Mouse (Mus musculus) bone marrow macrophage, adult 2 months (primary cell): ENCODE measurements around the gene Bpnt1. TPM values are rescaled to one million over a fixed set of nuclear protein-coding genes. Genes with fewer than 3 reads are reported as not detected.

Experiments used
- H3K27ac ChIP-seq: 2 replicates; pipeline ENCODE4 v1.5.1; 2012; ENCODE audit warnings: low read depth, low read length; ENCODE audit not compliant: insufficient read depth
- H3K4me1 ChIP-seq: 2 replicates; pipeline ENCODE4 v1.6.1; 2012; ENCODE audit warnings: low read length; ENCODE audit not compliant: control insufficient read depth, insufficient read depth
- H3K4me3 ChIP-seq: 2 replicates; pipeline ENCODE4 v1.5.1; 2012; ENCODE audit warnings: mild to moderate bottlenecking, low read length, moderate library complexity; ENCODE audit not compliant: insufficient read depth
- CTCF ChIP-seq: IDR thresholded peaks from 2 replicates; pipeline ENCODE4 v1.5.1; 2012; ENCODE audit warnings: low read depth, mild to moderate bottlenecking, low read length, moderate library complexity
- POLR2A ChIP-seq: IDR thresholded peaks from 2 replicates; pipeline ENCODE4 v1.6.1; 2012; ENCODE audit warnings: mild to moderate bottlenecking, low read depth, low read length, borderline replicate concordance
- polyA plus RNA-seq: library from polyadenylated mRNA; stranded (reverse); fragments of >200 nt; gene quantifications from 2 replicates; pipeline ENCODE4 v1.2.4, GENCODE M21; 2012; ENCODE audit not compliant: missing spikeins, insufficient read depth, insufficient read length

Bpnt1 gene
- polyA plus RNA-seq, 1 experiment: 16.8 TPM

DNA sequence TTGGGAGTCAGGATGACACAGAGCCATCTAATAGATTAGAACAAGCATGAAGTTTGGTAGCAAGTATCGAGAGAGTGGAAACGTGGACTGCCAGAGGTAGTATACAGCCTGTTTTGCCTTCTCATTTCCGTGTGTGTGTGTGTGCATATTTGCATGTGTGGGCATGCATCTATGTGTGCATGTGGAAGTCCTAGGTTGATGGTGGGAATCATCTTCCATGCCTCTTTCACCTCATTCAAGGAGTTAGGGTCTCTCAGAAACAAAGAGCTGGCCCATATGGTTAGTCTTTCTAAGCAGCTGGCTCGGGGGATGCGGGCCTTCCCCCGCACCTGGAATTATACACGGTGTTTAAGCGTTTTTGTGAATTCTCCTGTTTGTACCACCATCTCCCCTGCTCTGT, 2.1 kb upstream of the Bpnt1 start:
- no peak for TF ChIP-seq CTCF
- no peak for TF ChIP-seq POLR2A
- H3K4me3 ChIP-seq: no peak overlapping the region
- H3K4me1 ChIP-seq: peaks cover 20% of the 10 kb centered on the region
- H3K27ac ChIP-seq: no peak overlapping the region

- Histone ChIP-seq H3K27ac (no peak overlapping the region), H3K4me1 (peaks cover 26% of the 10 kb centered on the region), H3K4me3 (no peak overlapping the region; the same call in 1 of the 2 replicates)
- TF ChIP-seq POLR2A: no peak
- no peak for TF ChIP-seq CTCF
These were observed 585 bp upstream of the Bpnt1 start for GRCm38 (mm10) chr1:185331364-185331763.

- no peak overlapping the region for H3K27ac ChIP-seq
- H3K4me1 ChIP-seq: peaks cover 26% of the 10 kb centered on the region
- TF ChIP-seq POLR2A (no peak), CTCF (no peak)
- H3K4me3 ChIP-seq: no peak overlapping the region
These were observed 1.7 kb downstream of the Bpnt1 start for GRCm38 (mm10) chr1:185333651-185334050.

GRCm38 (mm10) chr1:185334136-185334535, 2.2 kb downstream of the Bpnt1 start:
- H3K27ac ChIP-seq: no peak overlapping the region
- peaks cover 26% of the 10 kb centered on the region for H3K4me1 ChIP-seq
- no peak for TF ChIP-seq CTCF
- TF ChIP-seq POLR2A: no peak

DNA sequence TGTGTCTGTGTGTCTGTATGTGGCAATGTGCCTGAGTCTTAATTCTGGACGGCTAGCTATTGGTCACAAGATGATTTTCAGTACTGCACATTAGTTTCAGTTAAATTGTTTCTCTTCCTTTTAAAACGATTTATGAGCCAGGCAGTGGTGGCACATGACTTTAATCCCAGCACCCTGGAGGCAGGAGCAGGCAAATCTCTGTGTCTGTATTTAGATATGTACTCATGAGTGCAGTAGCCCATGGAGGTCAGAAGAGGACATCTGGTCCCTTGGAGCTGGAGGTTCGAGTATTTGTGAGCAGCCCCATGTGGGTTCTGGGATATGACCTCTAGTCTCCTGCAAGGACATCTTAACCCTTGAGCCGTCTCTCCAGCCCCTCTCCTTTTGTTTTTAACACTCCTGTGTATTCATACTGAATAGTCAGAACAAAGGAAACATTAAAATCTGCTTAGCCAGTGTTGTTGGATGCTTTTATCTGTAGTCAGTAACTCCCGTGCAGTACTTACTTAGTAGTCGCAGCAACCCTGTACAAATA, 3.3 kb downstream of the Bpnt1 start:
- Histone ChIP-seq H3K4me1 (peaks cover 21% of the 10 kb centered on the region), H3K27ac (no peak overlapping the region), H3K4me3 (no peak overlapping the region)
- TF ChIP-seq POLR2A: no peak
- TF ChIP-seq CTCF: no peak

More at GRCm38 (mm10) chr1:185334136-185334535, 2.2 kb downstream of the Bpnt1 start:
- no peak overlapping the region for H3K4me3 ChIP-seq

DNA sequence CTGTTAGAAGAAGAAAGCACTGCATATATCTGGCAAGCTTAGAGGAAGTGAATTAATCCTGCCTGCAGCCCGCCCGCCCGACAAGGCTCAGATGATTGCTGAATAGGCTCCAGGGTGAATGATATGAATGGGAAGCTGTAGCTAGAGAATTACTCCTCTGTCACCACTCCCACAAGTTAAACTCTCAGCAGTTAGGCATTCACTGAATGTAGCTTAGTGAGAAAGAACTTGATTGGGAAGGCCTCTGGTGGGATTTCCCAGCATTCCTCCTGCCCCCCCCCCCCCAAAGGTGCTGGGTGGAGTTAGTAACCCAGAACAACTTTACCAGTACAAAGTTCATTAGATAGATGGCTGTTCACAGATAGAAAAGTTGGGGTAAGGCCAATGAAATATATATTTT, 4.6 kb downstream of the Bpnt1 start:
- TF ChIP-seq CTCF: no peak
- TF ChIP-seq POLR2A: no peak
- Histone ChIP-seq H3K27ac (no peak overlapping the region), H3K4me1 (peaks cover 21% of the 10 kb centered on the region), H3K4me3 (no peak overlapping the region)

GRCm38 (mm10) chr1:185342441-185342840, 10.5 kb downstream of the Bpnt1 start:
- no peak overlapping the region for H3K27ac ChIP-seq
- H3K4me3 ChIP-seq: no peak overlapping the region
- no peaks in the 10 kb centered on the region for H3K4me1 ChIP-seq
- TF ChIP-seq CTCF (no peak), POLR2A (no peak)

DNA sequence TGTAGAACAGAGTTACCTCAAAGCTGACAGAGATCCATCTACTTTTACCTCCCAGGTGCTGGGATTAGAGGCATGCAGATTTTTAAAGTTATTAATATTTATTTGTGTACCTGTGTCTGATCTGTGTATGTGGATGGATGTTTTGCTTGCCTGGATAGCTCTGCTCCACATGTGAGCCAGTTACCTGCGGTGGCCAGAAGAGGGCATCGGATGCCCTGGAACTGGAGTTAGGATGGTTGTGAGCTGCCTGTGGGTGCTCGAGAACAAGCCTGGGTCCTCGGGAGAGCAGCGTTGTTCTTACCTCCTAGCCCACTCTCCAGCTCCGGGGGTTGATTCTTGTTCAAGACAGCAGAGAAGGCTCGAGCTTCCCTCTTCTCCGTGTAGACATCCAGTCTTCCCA, 11.5 kb downstream of the Bpnt1 start:
- Histone ChIP-seq H3K27ac (no peak overlapping the region), H3K4me3 (no peak overlapping the region), H3K4me1 (no peaks in the 10 kb centered on the region)
- no peak for TF ChIP-seq CTCF
- no peak for TF ChIP-seq POLR2A

DNA sequence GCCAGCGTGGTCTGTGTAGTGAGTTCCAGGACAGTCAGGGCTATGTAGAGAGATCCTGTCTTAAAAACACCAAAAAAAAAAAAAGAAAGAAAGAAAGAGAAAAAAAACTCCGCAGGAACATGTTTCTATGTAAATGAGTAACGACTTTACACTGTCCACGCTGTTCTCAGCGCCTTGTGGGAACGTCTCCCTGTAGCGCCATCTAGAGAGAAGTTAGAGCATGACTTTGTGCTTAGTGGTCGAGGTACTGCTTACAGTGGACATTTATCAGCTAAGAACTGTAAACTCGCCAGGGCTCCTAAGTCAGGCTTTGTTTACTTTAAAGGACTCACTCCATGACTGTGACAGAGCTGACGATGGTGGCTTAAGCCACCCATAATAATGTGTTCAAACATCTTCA, 14.2 kb downstream of the Bpnt1 start:
- no peak for TF ChIP-seq CTCF
- no peak for TF ChIP-seq POLR2A
- Histone ChIP-seq H3K4me1 (peaks cover 12% of the 10 kb centered on the region), H3K4me3 (no peak overlapping the region), H3K27ac (no peak overlapping the region)

- no peak overlapping the region for H3K4me3 ChIP-seq
- no peak for TF ChIP-seq CTCF
- TF ChIP-seq POLR2A: no peak
- peaks cover 12% of the 10 kb centered on the region for H3K4me1 ChIP-seq
- H3K27ac ChIP-seq: peak overlapping the region; percentile 43; the same call in 1 of the 2 replicates
These were observed 17.8 kb downstream of the Bpnt1 start for GRCm38 (mm10) chr1:185349741-185350140.
